Mouse (Mus musculus): ENCODE measurements around the gene Muc5ac. TPM values are rescaled to one million over a fixed set of nuclear protein-coding genes. Genes with fewer than 3 reads are reported as not detected.
A peak's percentile ranks its signal among the peaks of the same experiment; 100 is the strongest.
"Not testable (repeated sequence)": the region's sequence is repeated elsewhere in the genome, so short reads cannot be mapped to it uniquely, and the experiment has no call there.

The Muc5ac gene
- polyA plus RNA-seq, 1 experiment from 2014 or later, result not detected

DNA sequence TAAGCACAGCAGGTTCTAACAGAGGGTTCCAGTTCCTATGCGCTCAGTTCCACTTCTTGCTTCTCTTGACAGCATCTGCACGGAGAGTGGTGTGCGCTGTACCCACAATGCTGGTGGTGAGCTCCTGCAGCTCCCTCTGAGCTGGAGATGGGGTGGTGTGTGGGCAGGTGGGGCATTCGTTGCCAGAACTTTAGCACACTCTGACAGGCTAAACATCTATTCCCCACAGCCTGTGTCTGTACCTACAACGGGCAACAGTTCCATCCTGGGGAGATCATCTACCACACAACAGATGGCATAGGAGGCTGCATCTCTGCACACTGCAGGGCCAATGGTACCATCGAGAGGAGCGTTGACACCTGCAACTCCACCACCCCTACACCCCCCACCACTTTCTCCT lies 16.6 kb downstream of the Muc5ac start:
- Histone ChIP-seq H3K4me3 (replicated peaks) (no peak overlapping the region), H3K27ac (no peak overlapping the region), H3K4me1 (replicated peaks) (no peaks in the 10 kb centered on the region), H3K9me3 (no peaks in the 10 kb centered on the region), H3K4me2 (replicated peaks) (no peak overlapping the region), H3K36me3 (no peaks in the 10 kb centered on the region), H3K9ac (no peak overlapping the region), H3K27me3 (replicated peaks) (no peaks in the 10 kb centered on the region)
- WGBS, result 87% methylated on average over 7 of the region's 7 CpGs
- no peak for ATAC-seq

DNA sequence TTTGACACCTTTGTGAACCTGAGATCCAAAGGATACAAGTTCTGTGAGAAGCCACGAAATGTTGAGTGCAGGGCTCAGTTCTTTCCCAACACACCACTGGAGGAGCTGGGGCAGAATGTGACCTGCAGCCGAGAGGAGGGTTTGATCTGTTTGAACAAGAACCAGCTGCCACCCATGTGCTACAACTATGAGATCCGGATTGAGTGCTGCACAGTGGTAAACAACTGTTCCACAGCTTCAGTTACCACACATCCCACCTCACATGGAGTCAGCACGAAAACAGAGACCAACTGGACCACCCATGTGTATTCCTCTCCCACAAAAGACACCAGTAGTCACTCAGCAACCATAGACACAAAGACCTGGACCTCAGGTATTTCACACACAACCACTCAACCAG lies 19.1 kb downstream of the Muc5ac start:
- not testable (repeated sequence) for H3K4me1 ChIP-seq (replicated peaks); H3K4me2 ChIP-seq (replicated peaks); ATAC-seq; H3K36me3 ChIP-seq; H3K27ac ChIP-seq; H3K9ac ChIP-seq; H3K27me3 ChIP-seq (replicated peaks); H3K9me3 ChIP-seq; H3K4me3 ChIP-seq (replicated peaks)
- WGBS, result no CpG with 5 or more reads among the region's 4 CpGs

DNA sequence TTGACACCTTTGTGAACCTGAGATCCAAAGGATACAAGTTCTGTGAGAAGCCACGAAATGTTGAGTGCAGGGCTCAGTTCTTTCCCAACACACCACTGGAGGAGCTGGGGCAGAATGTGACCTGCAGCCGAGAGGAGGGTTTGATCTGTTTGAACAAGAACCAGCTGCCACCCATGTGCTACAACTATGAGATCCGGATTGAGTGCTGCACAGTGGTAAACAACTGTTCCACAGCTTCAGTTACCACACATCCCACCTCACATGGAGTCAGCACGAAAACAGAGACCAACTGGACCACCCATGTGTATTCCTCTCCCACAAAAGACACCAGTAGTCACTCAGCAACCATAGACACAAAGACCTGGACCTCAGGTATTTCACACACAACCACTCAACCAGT lies 21.2 kb downstream of the Muc5ac start:
- not testable (repeated sequence) for H3K4me2 ChIP-seq (replicated peaks)

DNA sequence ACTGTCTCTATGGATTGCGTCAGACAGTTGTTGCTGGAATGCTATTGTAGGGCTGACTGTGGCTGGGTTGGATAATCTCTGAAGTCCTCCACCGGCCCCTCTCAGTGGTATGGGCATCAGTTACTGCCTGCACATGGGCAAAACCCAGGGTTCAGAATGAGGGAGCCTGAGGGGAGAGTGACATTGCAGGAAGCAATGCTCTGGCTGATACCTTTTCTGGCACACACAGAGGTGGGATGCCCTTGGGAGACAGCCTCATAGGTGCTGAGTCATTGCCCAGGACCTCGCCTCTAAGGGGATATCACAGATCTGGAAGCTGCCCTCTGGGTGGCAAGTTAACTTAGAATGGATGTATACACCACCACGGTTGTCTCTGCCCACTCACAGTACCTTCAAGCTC lies 24.5 kb downstream of the Muc5ac start:
- Histone ChIP-seq H3K9ac (no peak overlapping the region), H3K27ac (no peak overlapping the region), H3K27me3 (replicated peaks) (no peaks in the 10 kb centered on the region), H3K4me2 (replicated peaks) (no peak overlapping the region), H3K4me1 (replicated peaks) (no peaks in the 10 kb centered on the region), H3K4me3 (replicated peaks) (no peak overlapping the region), H3K36me3 (no peaks in the 10 kb centered on the region), H3K9me3 (no peaks in the 10 kb centered on the region)
- no peak for ATAC-seq
- 74% methylated on average over 4 of the region's 4 CpGs for WGBS

More for the DNA sequence above, 21.2 kb downstream of the Muc5ac start:
- not testable (repeated sequence) for H3K9ac ChIP-seq; H3K27ac ChIP-seq; H3K9me3 ChIP-seq; H3K4me3 ChIP-seq (replicated peaks); H3K27me3 ChIP-seq (replicated peaks); ATAC-seq; H3K36me3 ChIP-seq; H3K4me1 ChIP-seq (replicated peaks)
- WGBS, result no CpG with 5 or more reads among the region's 4 CpGs

DNA sequence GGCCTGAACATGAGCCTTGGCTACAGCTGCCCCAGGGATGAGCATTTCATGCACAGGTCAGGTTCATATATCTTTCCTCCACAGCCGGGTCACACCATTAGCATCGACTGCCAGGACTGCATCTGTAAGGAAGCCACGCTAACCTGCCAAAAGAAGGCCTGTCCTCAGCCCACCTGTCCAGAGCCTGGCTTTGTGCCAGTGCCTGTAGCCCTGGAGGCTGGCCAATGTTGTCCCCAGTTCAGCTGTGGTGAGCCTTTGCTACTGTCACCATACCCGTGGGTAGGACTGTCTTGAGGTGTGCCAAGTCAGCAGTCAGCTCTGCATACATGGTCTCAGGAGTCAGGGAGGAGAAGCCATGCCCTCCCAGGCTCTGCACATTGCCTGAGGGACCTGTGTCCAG lies 26.6 kb downstream of the Muc5ac start:
- no peak overlapping the region for H3K4me3 ChIP-seq (replicated peaks)
- WGBS, result 77% methylated on average over 4 of the region's 4 CpGs
- ATAC-seq, result no peak
- no peaks in the 10 kb centered on the region for H3K36me3 ChIP-seq
- no peak overlapping the region for H3K4me2 ChIP-seq (replicated peaks)
- H3K9me3 ChIP-seq, result no peaks in the 10 kb centered on the region
- no peaks in the 10 kb centered on the region for H3K27me3 ChIP-seq (replicated peaks)
- H3K4me1 ChIP-seq (replicated peaks), result no peaks in the 10 kb centered on the region
- H3K27ac ChIP-seq, result no peak overlapping the region
- no peak overlapping the region for H3K9ac ChIP-seq

DNA sequence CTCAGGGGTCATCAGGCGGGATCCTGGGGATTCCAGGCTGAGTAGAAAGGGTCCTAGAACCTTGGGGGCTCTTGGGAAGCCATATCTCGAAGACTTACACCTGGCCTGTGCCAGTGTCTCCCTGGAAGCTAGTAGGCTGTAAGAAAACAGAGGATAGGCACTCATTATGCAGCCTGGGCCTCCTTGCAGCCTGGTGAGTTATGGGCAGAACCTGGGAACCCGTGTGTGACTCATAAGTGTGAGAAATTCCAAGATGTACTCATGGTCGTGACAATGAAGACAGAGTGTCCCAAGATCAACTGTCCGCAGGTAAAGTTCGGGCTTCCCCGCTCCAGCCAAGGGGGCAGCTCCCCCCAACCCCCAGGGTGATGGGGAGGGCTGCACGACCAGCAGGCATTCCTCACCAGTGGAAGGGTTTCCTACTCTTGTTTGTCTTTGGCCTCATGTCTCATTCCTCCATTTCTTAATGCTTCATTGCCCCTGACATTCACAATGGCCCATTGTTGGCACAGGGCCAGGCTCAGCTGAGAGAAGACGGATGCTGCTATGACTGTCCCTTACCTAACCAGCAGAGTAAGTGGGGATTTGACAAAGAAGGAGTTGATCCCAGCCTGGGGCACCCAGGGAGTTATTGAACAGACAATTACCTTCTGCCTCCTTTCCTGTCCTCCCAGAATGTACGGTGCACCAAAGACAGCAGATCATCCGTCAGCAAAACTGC lies 28.7 kb downstream of the Muc5ac start:
- WGBS, result 61% methylated on average over 11 of the region's 11 CpGs
- no peak overlapping the region for H3K4me2 ChIP-seq (replicated peaks)
- ATAC-seq, result no peak

DNA sequence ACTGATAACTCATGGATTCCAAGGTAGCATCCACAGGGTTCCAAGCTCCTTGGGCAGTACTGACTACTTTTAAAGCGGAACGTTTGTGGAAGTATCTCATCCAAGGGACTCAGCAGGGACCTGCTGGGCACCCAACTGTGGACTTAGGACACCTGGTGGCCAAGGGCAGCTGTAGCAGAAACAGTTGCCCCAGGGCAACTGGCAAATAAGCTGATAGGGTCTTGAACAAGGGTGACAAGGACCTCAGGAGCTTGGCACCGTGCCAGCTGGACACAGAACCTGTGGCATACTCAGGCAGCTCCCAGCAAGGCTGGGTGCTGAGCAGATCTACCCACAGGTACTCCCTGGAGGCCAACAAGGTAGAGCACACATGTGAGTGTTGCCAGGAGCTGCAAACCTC lies 29.5 kb downstream of the Muc5ac start:
- Histone ChIP-seq H3K27ac (no peak overlapping the region), H3K4me1 (replicated peaks) (0 out of 2 replicates have a peak, but pooled peaks cover 3% of the 10 kb centered on the region), H3K27me3 (replicated peaks) (no peaks in the 10 kb centered on the region), H3K9me3 (no peaks in the 10 kb centered on the region), H3K4me2 (replicated peaks) (no peak overlapping the region), H3K36me3 (no peaks in the 10 kb centered on the region), H3K4me3 (replicated peaks) (no peak overlapping the region), H3K9ac (no peak overlapping the region)
- WGBS, result 78% methylated on average over 3 of the region's 3 CpGs
- no peak for ATAC-seq

More for the DNA sequence above, 28.7 kb downstream of the Muc5ac start:
- Histone ChIP-seq H3K9ac (no peak overlapping the region), H3K4me1 (replicated peaks) (0 out of 2 replicates have a peak, but pooled peaks cover under 1% of the 10 kb centered on the region), H3K36me3 (no peaks in the 10 kb centered on the region), H3K4me3 (replicated peaks) (no peak overlapping the region), H3K27ac (no peak overlapping the region), H3K9me3 (no peaks in the 10 kb centered on the region), H3K27me3 (replicated peaks) (no peaks in the 10 kb centered on the region)

DNA sequence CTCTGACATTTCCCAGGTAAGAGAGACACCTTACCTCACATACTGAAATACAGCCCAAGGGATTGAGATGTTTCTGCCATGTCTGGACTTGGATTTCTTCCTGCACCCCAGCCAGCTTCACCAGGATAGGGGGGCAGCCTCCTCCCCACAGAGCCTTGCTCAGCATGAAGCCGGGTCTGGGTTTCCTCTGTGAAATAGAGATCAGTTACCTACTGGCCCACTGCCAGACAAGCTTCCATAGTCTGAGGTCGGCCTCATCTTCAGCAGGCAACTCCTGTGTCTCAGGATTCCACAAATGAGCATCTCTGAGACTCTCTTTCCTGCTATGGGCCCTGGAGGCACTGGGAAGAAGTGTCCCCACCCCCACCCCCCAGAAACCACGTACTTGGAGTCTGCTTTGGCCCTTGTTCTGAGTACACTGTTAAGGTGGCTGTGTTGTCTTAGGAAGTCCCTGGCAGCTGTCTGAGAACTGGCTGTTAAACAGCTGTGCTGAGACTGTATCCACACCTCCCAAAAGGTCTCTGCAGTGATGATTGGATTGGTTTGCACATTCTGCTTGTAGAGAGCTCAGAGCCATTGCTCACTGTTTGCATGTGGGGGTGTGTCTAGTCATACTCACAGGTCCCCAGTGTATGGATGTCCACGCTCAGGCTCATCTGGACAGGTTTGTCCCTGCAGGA lies 34.0 kb downstream of the Muc5ac start:
- no peak overlapping the region for H3K9ac ChIP-seq
- H3K4me2 ChIP-seq (replicated peaks), result no peak overlapping the region
- H3K36me3 ChIP-seq, result no peaks in the 10 kb centered on the region
- no peaks in the 10 kb centered on the region for H3K9me3 ChIP-seq
- 37% methylated on average over 4 of the region's 4 CpGs for WGBS
- no peak for ATAC-seq
- no peak overlapping the region for H3K27ac ChIP-seq
- H3K27me3 ChIP-seq (replicated peaks), result no peaks in the 10 kb centered on the region
- no peak overlapping the region for H3K4me3 ChIP-seq (replicated peaks)
- 0 out of 2 replicates have a peak, but pooled peaks cover 3% of the 10 kb centered on the region for H3K4me1 ChIP-seq (replicated peaks)

DNA sequence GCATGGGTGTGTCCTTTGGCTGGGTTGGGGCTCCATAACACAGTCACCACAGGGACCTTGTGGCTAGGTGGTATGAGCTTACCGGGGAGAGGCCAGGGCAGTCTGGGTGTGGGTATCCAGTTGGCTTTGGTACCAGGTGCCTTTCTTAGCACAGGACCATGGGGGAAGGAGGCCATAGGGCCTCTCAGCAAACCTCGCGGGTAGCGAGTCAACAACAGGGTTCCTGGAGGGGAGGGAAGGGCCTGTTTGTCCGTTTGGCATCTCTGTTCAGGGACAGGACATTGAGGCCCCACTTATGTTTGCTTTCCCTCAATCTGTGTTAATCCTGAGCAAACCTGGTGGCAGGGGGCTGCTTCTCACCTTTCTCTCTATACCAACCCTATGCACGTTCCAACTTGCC lies 34.9 kb downstream of the Muc5ac start:
- no peak overlapping the region for H3K4me2 ChIP-seq (replicated peaks)
- H3K27me3 ChIP-seq (replicated peaks), result no peaks in the 10 kb centered on the region
- 0 out of 2 replicates have a peak, but pooled peaks cover 3% of the 10 kb centered on the region for H3K4me1 ChIP-seq (replicated peaks)
- no peak overlapping the region for H3K9ac ChIP-seq
- no peaks in the 10 kb centered on the region for H3K36me3 ChIP-seq
- no peak for ATAC-seq
- WGBS, result 65% methylated on average over 6 of the region's 6 CpGs
- no peaks in the 10 kb centered on the region for H3K9me3 ChIP-seq
- no peak overlapping the region for H3K27ac ChIP-seq
- H3K4me3 ChIP-seq (replicated peaks), result no peak overlapping the region

DNA sequence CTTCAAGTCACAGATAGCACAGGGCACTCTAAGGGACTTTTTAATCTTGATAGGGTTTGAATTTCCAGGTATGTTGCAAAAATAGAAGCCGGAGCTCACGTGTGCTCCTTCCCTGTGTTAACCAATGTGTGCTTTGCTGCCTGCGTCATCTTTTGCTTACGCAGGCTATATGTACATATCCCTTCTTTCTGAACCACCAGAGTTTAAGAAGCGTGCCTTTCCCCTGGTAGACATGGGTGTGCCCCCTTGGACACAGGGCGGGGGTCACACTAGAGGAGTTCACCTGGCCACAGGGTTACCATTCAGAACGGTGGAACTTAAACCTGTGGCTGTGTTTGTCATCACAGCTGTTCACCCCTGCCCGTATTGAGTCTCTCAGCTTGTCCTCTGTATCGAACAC lies 35.6 kb downstream of the Muc5ac start:
- ATAC-seq, result no peak
- H3K4me2 ChIP-seq (replicated peaks), result no peak overlapping the region
- H3K36me3 ChIP-seq, result no peaks in the 10 kb centered on the region

DNA sequence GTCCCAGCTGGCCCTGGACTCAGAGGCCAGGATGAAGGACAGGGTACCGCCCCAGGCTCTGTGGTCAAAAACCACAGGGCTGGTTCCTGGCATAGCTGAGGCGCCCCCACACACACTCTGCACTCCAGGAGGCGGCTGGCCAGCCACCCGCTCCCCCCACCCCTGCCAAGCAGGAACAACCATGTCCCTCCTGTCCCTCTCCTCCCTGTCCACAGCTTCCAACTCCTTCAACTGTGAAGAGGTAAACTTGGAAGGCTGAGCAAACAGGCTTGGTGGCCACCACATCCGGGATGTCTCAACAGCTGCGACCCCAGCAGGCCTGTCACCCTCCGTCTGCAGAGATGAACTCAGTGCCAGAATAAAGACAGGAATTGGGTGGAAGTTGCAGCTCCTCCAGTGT lies 47.2 kb downstream of the Muc5ac start:
- no peaks in the 10 kb centered on the region for H3K4me1 ChIP-seq (replicated peaks)
- 73% methylated on average over 7 of the region's 7 CpGs for WGBS
- H3K36me3 ChIP-seq, result no peaks in the 10 kb centered on the region
- no peak overlapping the region for H3K4me2 ChIP-seq (replicated peaks)
- H3K9ac ChIP-seq, result no peak overlapping the region
- no peak for ATAC-seq
- no peaks in the 10 kb centered on the region for H3K27me3 ChIP-seq (replicated peaks)
- H3K27ac ChIP-seq, result no peak overlapping the region
- no peak overlapping the region for H3K4me3 ChIP-seq (replicated peaks)
- H3K9me3 ChIP-seq, result no peaks in the 10 kb centered on the region

More for the DNA sequence above, 35.6 kb downstream of the Muc5ac start:
- H3K4me1 ChIP-seq (replicated peaks), result 0 out of 2 replicates have a peak, but pooled peaks cover 3% of the 10 kb centered on the region
- H3K4me3 ChIP-seq (replicated peaks), result no peak overlapping the region
- no peaks in the 10 kb centered on the region for H3K27me3 ChIP-seq (replicated peaks)
- no peaks in the 10 kb centered on the region for H3K9me3 ChIP-seq
- H3K27ac ChIP-seq, result no peak overlapping the region
- WGBS, result 87% methylated on average over 9 of the region's 9 CpGs
- H3K9ac ChIP-seq, result no peak overlapping the region

DNA sequence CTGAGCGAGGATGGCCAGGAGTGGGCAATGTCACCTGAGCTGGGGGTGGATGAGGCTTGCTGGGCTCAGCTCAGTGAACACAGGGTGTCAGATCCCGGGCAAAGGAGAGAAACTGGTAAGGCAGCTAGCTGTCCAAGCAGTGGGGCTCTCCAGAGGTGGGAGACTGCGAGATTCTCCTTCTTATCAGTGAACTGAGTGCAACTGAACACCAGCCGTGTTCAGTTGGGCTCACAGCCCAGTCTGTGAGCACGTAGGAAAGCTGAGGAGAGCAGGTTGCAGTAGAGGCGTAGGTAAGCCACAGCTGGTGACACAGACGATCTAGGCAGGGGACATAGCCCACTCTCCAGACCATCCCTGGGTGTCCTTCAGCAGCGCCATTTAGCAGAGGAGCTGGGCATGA lies 47.7 kb downstream of the Muc5ac start:
- H3K36me3 ChIP-seq, result no peaks in the 10 kb centered on the region
- H3K27me3 ChIP-seq (replicated peaks), result no peaks in the 10 kb centered on the region
- WGBS, result 68% methylated on average over 8 of the region's 8 CpGs
- H3K4me1 ChIP-seq (replicated peaks), result no peaks in the 10 kb centered on the region
- H3K4me2 ChIP-seq (replicated peaks), result no peak overlapping the region
- no peaks in the 10 kb centered on the region for H3K9me3 ChIP-seq
- H3K4me3 ChIP-seq (replicated peaks), result no peak overlapping the region
- no peak overlapping the region for H3K9ac ChIP-seq
- H3K27ac ChIP-seq, result no peak overlapping the region
- no peak for ATAC-seq

DNA sequence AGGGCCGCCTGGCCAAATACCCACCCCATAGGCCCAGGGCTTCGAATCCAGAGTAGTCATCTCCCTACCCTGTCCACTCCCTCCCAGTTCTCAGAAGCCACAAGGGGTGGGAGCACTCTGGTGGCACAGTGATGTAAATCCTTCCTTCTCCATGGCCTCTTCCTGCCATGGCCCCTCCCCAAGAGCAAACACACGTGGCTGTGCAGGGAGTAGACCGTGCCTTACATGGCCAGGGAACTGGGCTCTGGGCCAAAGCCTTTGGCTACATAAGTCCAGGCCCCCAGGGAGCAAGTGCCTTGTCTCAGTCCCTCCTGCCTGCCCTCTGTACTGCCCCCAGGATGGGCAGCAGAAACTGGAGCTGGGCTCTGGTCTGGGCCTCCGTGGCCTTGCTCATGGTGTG lies 50.0 kb downstream of the Muc5ac start, which contains the start of gene Muc5b:
TSS of gene Muc5b (plus strand) at position 292 of the 400 bp plus-strand sequence.
- Histone ChIP-seq H3K36me3 (no peaks in the 10 kb centered on the region), H3K9me3 (no peaks in the 10 kb centered on the region), H3K4me3 (replicated peaks) (no peak within 1 kb of the TSS), H3K4me2 (replicated peaks) (no peak within 1 kb of the TSS), H3K27me3 (replicated peaks) (no peaks in the 10 kb centered on the region; the same call in 1 of the 2 replicates), H3K9ac (no peak within 1 kb of the TSS), H3K4me1 (replicated peaks) (no peaks in the 10 kb centered on the region), H3K27ac (no peak within 1 kb of the TSS)
- 59% methylated on average over 5 of the region's 5 CpGs for WGBS
- ATAC-seq, result peak; percentile 70
